Mouse (Mus musculus) heart, postnatal 0 days (tissue): ENCODE data around the gene Edil3.

Experiments used
- CTCF ChIP-seq: IDR thresholded peaks from 2 replicates; pipeline ENCODE4 v1.5.1; 2016; ENCODE audit warnings: antibody characterized with exemption, control low read depth, low read depth
- EP300 ChIP-seq: IDR thresholded peaks from 2 replicates; pipeline ENCODE4 v1.6.1; 2016; ENCODE audit warnings: antibody characterized with exemption, low read depth

GRCm38 (mm10) chr13:88938564-88938963 is 117.3 kb downstream of the Edil3 start:
- TF ChIP-seq CTCF = no peak
- no peak for TF ChIP-seq EP300
